Mouse (Mus musculus) brain, embryonic 14.5 days (tissue): ENCODE measurements around the gene 2010005H15Rik.

Experiments used
- CTCF ChIP-seq: fragments of 200-500 bp; IDR thresholded peaks from 2 replicates; pipeline ENCODE4 v1.5.1; 2012; ENCODE audit warnings: inconsistent platforms, mild to moderate bottlenecking, moderate library complexity, borderline replicate concordance; ENCODE audit not compliant: insufficient read depth, insufficient read length; ENCODE audit errors: extremely low read depth
- POLR2A ChIP-seq: fragments of 200-500 bp; IDR thresholded peaks from 2 replicates; pipeline ENCODE4 v1.6.1; 2012; ENCODE audit warnings: mild to moderate bottlenecking, inconsistent platforms, borderline replicate concordance; ENCODE audit not compliant: poor library complexity, insufficient read depth, insufficient read length, severe bottlenecking; ENCODE audit errors: extremely low read depth

DNA sequence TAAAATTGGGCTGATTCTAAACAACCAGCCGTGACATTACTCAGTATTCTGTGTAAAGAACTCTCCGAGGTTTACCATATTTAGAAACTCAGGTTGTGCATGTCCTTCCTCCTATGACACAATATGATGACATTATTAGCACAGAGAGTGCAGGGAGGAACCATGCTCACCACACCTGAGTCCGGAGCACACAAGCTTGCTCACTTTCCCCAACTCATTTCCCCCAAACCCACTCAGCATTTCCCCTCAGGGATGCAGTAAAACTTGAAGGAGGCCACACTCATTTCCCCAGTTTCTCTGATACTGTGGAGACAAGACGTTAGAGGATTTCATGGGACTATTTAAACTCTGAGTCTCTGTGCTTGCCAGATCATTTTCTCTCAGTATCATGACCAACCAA, 67.9 kb downstream of the 2010005H15Rik start:
- TF ChIP-seq CTCF, result no peak
- no peak for TF ChIP-seq POLR2A
